Mouse (Mus musculus) embryonic facial prominence, embryonic 15.5 days (tissue): Measurements from ENCODE around the gene Cd79a. TPM values are rescaled to one million over a fixed set of nuclear protein-coding genes. Genes with fewer than 3 reads are reported as not detected.
"Not testable (repeated sequence)": the region's sequence is repeated elsewhere in the genome, so short reads cannot be mapped to it uniquely, and the experiment has no call there.

Experiments
- ATAC-seq: fragments of 200-750 bp; cut with Nextera tagmentation; 2 replicates; pipeline ENCODE4 v1.8.0; 2017; ENCODE audit warnings: low read depth, moderate TSS enrichment; ENCODE audit not compliant: insufficient number of reproducible peaks, low FRiP score, low TSS enrichment
- H3K27ac ChIP-seq: fragments of 300-500 bp; sonication (generic); replicated peaks from 2 replicates; pipeline ENCODE4 v1.5.1; 2015; ENCODE audit warnings: mild to moderate bottlenecking, inconsistent platforms
- H3K27me3 ChIP-seq: fragments of 300-500 bp; sonication (generic); 2 replicates; pipeline ENCODE4 v1.6.1; 2015; ENCODE audit warnings: inconsistent platforms
- H3K36me3 ChIP-seq: fragments of 300-500 bp; sonication (generic); 2 replicates; pipeline ENCODE4 v1.6.1; 2015; ENCODE audit warnings: mild to moderate bottlenecking, inconsistent platforms
- H3K4me1 ChIP-seq: fragments of 300-500 bp; sonication (generic); 2 replicates; pipeline ENCODE4 v1.6.1; 2015; ENCODE audit warnings: inconsistent platforms
- H3K4me2 ChIP-seq: fragments of 300-500 bp; sonication (generic); replicated peaks from 2 replicates; pipeline ENCODE4 v1.6.1; 2015; ENCODE audit warnings: mild to moderate bottlenecking, inconsistent platforms
- H3K4me3 ChIP-seq: fragments of 300-500 bp; sonication (generic); replicated peaks from 2 replicates; pipeline ENCODE4 v1.5.1; 2015; ENCODE audit warnings: mild to moderate bottlenecking, inconsistent platforms
- H3K9ac ChIP-seq: fragments of 300-500 bp; sonication (generic); 2 replicates; pipeline ENCODE4 v1.6.1; 2015; ENCODE audit warnings: inconsistent platforms
- H3K9me3 ChIP-seq: fragments of 300-500 bp; sonication (generic); replicated peaks from 2 replicates; pipeline ENCODE4 v1.6.1; 2016; ENCODE audit warnings: inconsistent platforms
- WGBS: fragments of 180-500 bp; shearing (Covaris S2); methylation state at CpG from one replicate; pipeline ENCODE4 v1.1.7; 2015; 5-methylcytosine and 5-hydroxymethylcytosine counted together
- polyA plus RNA-seq: library from polyadenylated mRNA; unstranded; fragments of >200 nt; fragmentation: Nextera tagmentation; extraction: Ambion mirVana; gene quantifications from 2 replicates; pipeline ENCODE4 v1.2.1, GENCODE M21; 2015

Cd79a gene
- polyA plus RNA-seq, 1 experiment from 2014 or later: 0.69 TPM

GRCm38 (mm10) chr7:24887096-24887495 lies 10.1 kb upstream of the Cd79a start:
- H3K36me3 ChIP-seq: peaks cover 57% of the 10 kb centered on the region
- peak overlapping the region; percentile 12; the same call in 1 of the 2 replicates for H3K27ac ChIP-seq
- no peaks in the 10 kb centered on the region for H3K27me3 ChIP-seq
- WGBS: 66% methylated on average over 4 of the region's 4 CpGs
- H3K4me3 ChIP-seq: no peak overlapping the region; the same call in 1 of the 2 replicates
- no peaks in the 10 kb centered on the region for H3K9me3 ChIP-seq
- 0 out of 2 replicates have a peak overlapping the region, but pooled peaks have one; percentile 79 for H3K4me2 ChIP-seq
- no peak for ATAC-seq
- peaks cover 28% of the 10 kb centered on the region for H3K4me1 ChIP-seq
- peak overlapping the region; percentile 100; the same call in 1 of the 2 replicates for H3K9ac ChIP-seq

- no peak overlapping the region for H3K4me2 ChIP-seq
- peaks cover 28% of the 10 kb centered on the region for H3K4me1 ChIP-seq
- no peak overlapping the region for H3K4me3 ChIP-seq
- peaks cover 57% of the 10 kb centered on the region for H3K36me3 ChIP-seq
- ATAC-seq: no peak
- 74% methylated on average over 6 of the region's 6 CpGs for WGBS
- no peak overlapping the region for H3K9ac ChIP-seq
- no peaks in the 10 kb centered on the region for H3K27me3 ChIP-seq
- peak overlapping the region; percentile 48 for H3K27ac ChIP-seq
- H3K9me3 ChIP-seq: no peaks in the 10 kb centered on the region
These were observed 7.6 kb upstream of the Cd79a start for GRCm38 (mm10) chr7:24889431-24890220.

GRCm38 (mm10) chr7:24890281-24891216 lies 6.6 kb upstream of the Cd79a start:
- WGBS: 26% methylated on average over 10 of the region's 10 CpGs
- peak; percentile 60 for ATAC-seq
- Histone ChIP-seq H3K9me3 (no peaks in the 10 kb centered on the region), H3K4me2 (no peak overlapping the region), H3K4me1 (peaks cover 25% of the 10 kb centered on the region), H3K27me3 (no peaks in the 10 kb centered on the region), H3K9ac (no peak overlapping the region), H3K36me3 (peaks cover 57% of the 10 kb centered on the region), H3K4me3 (no peak overlapping the region), H3K27ac (peak overlapping the region; percentile 48)

GRCm38 (mm10) chr7:24891241-24892124 lies 5.7 kb upstream of the Cd79a start:
- no peak overlapping the region for H3K4me3 ChIP-seq
- ATAC-seq: no peak
- H3K4me2 ChIP-seq: no peak overlapping the region
- no peaks in the 10 kb centered on the region for H3K9me3 ChIP-seq
- WGBS: 59% methylated on average over 3 of the region's 3 CpGs
- no peak overlapping the region; the same call in 1 of the 2 replicates for H3K27ac ChIP-seq
- H3K9ac ChIP-seq: no peak overlapping the region
- no peaks in the 10 kb centered on the region for H3K27me3 ChIP-seq
- H3K4me1 ChIP-seq: peaks cover 16% of the 10 kb centered on the region
- peaks cover 48% of the 10 kb centered on the region for H3K36me3 ChIP-seq

DNA sequence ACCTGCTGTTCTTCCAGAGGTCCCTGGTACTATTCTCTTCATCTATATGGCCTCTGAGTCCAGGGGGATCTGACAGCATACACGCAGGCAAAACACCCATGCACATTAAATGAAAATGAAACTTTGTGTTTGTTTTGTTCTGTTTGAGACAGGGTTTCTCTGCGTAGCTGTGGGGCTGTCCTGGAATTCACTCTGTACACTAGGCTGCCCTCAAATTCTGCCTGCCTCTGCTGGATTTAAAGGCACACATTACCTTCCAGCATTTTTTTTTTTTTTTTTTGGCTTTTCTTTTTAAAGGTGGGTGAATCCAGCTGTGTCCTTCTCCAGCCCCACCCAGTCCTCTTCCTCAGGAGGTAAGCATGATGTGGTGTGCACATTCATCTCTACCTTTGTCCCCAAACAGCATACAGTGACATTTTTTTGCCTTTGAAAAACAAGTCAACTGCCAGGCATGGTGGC lies 5.0 kb upstream of the Cd79a start:
- Histone ChIP-seq H3K27ac (no peak overlapping the region), H3K36me3 (peaks cover 41% of the 10 kb centered on the region), H3K4me3 (no peak overlapping the region), H3K9ac (no peak overlapping the region), H3K27me3 (no peaks in the 10 kb centered on the region), H3K4me1 (peaks cover 9% of the 10 kb centered on the region), H3K9me3 (no peaks in the 10 kb centered on the region), H3K4me2 (no peak overlapping the region)
- ATAC-seq: no peak
- WGBS: 68% methylated on average over 2 of the region's 2 CpGs

GRCm38 (mm10) chr7:24895749-24896148 lies 1.4 kb upstream of the Cd79a start:
- not testable (repeated sequence) for H3K36me3 ChIP-seq

DNA sequence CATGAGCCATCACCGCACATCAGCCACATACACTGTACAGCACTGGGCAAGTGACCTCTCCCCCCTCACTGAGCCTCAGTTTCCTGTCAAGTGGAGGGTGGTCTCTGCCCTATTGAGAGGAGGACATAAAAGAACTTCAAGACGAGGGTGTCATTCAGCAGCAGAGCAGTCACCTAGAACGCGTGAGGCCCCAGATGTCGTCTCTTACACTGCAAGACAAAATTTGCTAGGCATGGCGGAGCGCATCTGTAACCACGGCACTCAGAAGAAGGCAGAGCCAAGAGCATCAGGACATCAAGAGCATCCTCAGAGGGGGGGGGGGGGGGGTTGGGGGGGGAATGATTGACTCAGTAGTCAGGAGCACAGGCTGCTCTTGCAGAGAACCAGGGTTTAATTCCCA lies 912 bp upstream of the Cd79a start:
- no peak overlapping the region for H3K27ac ChIP-seq
- H3K4me2 ChIP-seq: no peak overlapping the region
- no peaks in the 10 kb centered on the region for H3K27me3 ChIP-seq
- no peaks in the 10 kb centered on the region for H3K9me3 ChIP-seq
- H3K36me3 ChIP-seq: no peaks in the 10 kb centered on the region
- H3K9ac ChIP-seq: no peak overlapping the region
- 83% methylated on average over 8 of the region's 8 CpGs for WGBS
- H3K4me1 ChIP-seq: no peaks in the 10 kb centered on the region
- no peak overlapping the region for H3K4me3 ChIP-seq
- ATAC-seq: no peak

More at GRCm38 (mm10) chr7:24895749-24896148, 1.4 kb upstream of the Cd79a start:
- not testable (repeated sequence) for ATAC-seq, H3K4me3 ChIP-seq, H3K27me3 ChIP-seq, H3K4me1 ChIP-seq, H3K27ac ChIP-seq, H3K4me2 ChIP-seq, H3K9ac ChIP-seq, H3K9me3 ChIP-seq
- 83% methylated on average over 2 of the region's 2 CpGs for WGBS

GRCm38 (mm10) chr7:24897959-24898358 lies 778 bp downstream of the Cd79a start:
- Histone ChIP-seq H3K4me2 (no peak overlapping the region), H3K27me3 (no peaks in the 10 kb centered on the region), H3K9ac (no peak overlapping the region), H3K4me1 (peaks cover 7% of the 10 kb centered on the region; the same call in 1 of the 2 replicates), H3K36me3 (no peaks in the 10 kb centered on the region), H3K4me3 (no peak overlapping the region), H3K9me3 (no peaks in the 10 kb centered on the region), H3K27ac (no peak overlapping the region)
- WGBS: 75% methylated on average over 5 of the region's 5 CpGs
- ATAC-seq: no peak

DNA sequence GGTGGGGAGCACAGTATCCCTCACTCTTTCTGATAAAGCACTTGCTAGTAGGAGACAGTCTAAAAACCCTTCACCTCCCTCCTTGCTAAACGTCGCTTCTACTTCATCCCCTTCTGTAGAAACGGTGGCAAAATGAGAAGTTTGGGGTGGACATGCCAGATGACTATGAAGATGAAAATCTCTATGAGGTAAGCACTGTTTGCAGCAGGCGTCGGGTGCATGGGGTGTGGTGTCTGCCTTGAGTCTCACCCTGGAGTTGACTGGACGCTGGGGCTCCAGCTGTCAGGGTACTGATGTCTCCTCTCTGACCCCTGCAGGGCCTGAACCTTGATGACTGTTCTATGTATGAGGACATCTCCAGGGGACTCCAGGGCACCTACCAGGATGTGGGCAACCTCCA lies 3.9 kb downstream of the Cd79a start:
- H3K27me3 ChIP-seq: no peaks in the 10 kb centered on the region
- H3K9me3 ChIP-seq: no peaks in the 10 kb centered on the region
- no peaks in the 10 kb centered on the region for H3K36me3 ChIP-seq
- no peak overlapping the region for H3K27ac ChIP-seq
- H3K4me2 ChIP-seq: no peak overlapping the region
- 77% methylated on average over 6 of the region's 6 CpGs for WGBS
- H3K4me1 ChIP-seq: peaks cover 20% of the 10 kb centered on the region
- ATAC-seq: no peak
- H3K9ac ChIP-seq: no peak overlapping the region
- no peak overlapping the region for H3K4me3 ChIP-seq

GRCm38 (mm10) chr7:24901842-24902241 lies 4.7 kb downstream of the Cd79a start:
- Histone ChIP-seq H3K36me3 (no peaks in the 10 kb centered on the region), H3K9ac (no peak overlapping the region), H3K27me3 (no peaks in the 10 kb centered on the region), H3K9me3 (no peaks in the 10 kb centered on the region), H3K27ac (0 out of 2 replicates have a peak overlapping the region, but pooled peaks have one; percentile 91), H3K4me2 (peak overlapping the region; percentile 73; the same call in 1 of the 2 replicates), H3K4me1 (peaks cover 27% of the 10 kb centered on the region), H3K4me3 (no peak overlapping the region; the same call in 1 of the 2 replicates)
- 45% methylated on average over 1 of the region's 1 CpGs for WGBS
- ATAC-seq: no peak
